Mouse (Mus musculus): ENCODE measurements at regions not wholly inside any gene's neighbourhood (a gene's known extent, or its start where the extent isn't known, plus 50 kb on each side); places are given as distances from the start of the nearest gene placed in this dataset.

DNA sequence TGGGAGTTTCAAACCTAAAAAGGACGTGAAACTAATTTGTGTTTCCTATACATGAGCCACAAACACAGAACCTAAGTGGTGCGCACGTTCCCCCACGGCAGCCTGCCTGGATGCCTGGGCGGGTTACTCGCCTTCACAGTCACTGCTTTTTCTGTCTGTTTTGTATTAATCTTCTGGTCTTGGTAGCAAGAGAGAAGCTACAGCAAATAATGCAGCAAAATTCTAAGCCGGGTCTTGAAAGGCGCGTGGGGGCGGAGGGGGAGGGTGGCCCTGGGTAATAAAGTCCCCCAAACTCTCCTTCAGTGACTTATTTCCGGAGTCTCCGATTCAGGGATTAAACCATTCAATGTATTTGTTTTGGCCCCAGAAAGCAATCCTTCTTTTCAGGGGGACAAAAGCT is 300.0 kb upstream of the Tbx3 start:
- TF ChIP-seq TCF12 (IDR thresholded peaks at IDR 0.05; ENCODE audit: insufficient read depth, poor library complexity, severe bottlenecking) (no peak), POLR2A (IDR thresholded peaks at IDR 0.05; ENCODE audit: insufficient read length, low read depth) (no peak), MYOG (IDR thresholded peaks at IDR 0.05; ENCODE audit: control insufficient read depth in 1 of 3, insufficient read depth in 1 of 3, insufficient read length in 2 of 3, low read depth in 2 of 3) (no peak), CEBPB (IDR thresholded peaks at IDR 0.05; ENCODE audit: insufficient read depth, poor library complexity, severe bottlenecking) (no peak), E2F4 (IDR thresholded peaks at IDR 0.05; ENCODE audit: insufficient read depth) (no peak), SRF (IDR thresholded peaks at IDR 0.05; ENCODE audit: control insufficient read depth, insufficient read length, low read depth) (no peak), MAX (IDR thresholded peaks at IDR 0.05; ENCODE audit: low read depth) (no peak), TCF3 (IDR thresholded peaks at IDR 0.05; ENCODE audit: insufficient read length, low read depth) (no peak), POLR2AphosphoS2 (IDR thresholded peaks at IDR 0.05; ENCODE audit: insufficient read length, low read depth) (no peak), MYOD1 (IDR thresholded peaks at IDR 0.05; ENCODE audit: control insufficient read depth in 1 of 3, insufficient read length in 2 of 3, low read depth in 2 of 3) (no peak), REST (IDR thresholded peaks at IDR 0.05; ENCODE audit: insufficient read depth, insufficient read length) (no peak)
